Mouse (Mus musculus): ENCODE results near the gene Ms4a5.
"Not testable (repeated sequence)": the region's sequence is repeated elsewhere in the genome, so short reads cannot be mapped to it uniquely, and the experiment has no call there.

Gene Ms4a5

DNA sequence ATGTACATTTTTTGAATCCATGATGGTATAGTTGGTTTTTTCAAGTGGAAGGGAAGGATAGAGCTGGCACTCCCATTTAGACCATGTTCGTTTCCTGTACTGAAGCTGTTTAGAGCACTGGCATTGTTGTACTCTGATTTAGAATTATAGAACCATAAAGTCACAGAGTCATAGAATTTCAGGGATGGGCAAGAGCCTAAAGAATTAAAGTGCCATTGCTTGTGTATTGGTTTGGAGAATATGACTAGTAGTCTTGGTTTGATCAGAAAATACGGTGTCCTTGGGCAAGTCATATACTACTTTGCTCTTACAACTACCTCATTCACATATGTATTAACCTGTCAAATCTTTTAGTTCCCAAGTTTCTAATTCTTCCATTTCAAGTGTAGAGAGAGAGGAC lies at the start of gene Ms4a5:
Gene Ms4a5 (minus strand): TSS at position 101 of the 400 bp plus-strand sequence.
- no peak for DNase-seq (ENCODE audit: low spot score)

GRCm38 (mm10) chr19:11321123-11321522 lies 37.5 kb upstream of the Ms4a5 start:
- no peak for DNase-seq (ENCODE audit: low spot score)

DNA sequence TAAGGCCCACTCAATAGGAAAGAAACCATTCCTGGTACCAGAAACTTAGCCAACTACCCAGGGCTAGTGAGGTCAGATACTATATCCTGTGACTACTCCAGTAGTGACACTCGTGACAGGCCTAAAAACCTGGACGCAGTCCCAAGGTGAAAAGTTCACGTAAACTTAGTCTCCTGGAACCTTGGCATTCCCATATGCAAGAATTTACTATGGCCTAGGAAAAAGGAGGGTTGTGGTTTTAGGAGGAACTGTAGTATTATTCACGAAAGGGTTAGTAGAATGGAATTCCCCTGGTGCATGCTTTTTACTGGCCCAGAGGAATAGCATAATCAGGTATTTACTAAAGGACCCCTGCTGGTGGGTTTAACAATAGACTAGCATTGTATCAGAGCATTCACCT lies 33.1 kb upstream of the Ms4a5 start:
- DNase-seq (ENCODE audit: low spot score) = no peak

GRCm38 (mm10) chr19:11314354-11314753 lies 30.7 kb upstream of the Ms4a5 start, which contains the start of gene Ms4a14:
Gene Ms4a14 (minus strand): TSS chr19:11314454.
- DNase-seq (ENCODE audit: low spot score) = no peak

GRCm38 (mm10) chr19:11308888-11309287 lies 25.2 kb upstream of the Ms4a5 start:
- no peak for DNase-seq (ENCODE audit: low spot score)

GRCm38 (mm10) chr19:11299529-11299928 lies 15.9 kb upstream of the Ms4a5 start:
- DNase-seq (ENCODE audit: low spot score) = not testable (repeated sequence)

GRCm38 (mm10) chr19:11298939-11299338 lies 15.3 kb upstream of the Ms4a5 start:
- no peak for DNase-seq (ENCODE audit: low spot score)

DNA sequence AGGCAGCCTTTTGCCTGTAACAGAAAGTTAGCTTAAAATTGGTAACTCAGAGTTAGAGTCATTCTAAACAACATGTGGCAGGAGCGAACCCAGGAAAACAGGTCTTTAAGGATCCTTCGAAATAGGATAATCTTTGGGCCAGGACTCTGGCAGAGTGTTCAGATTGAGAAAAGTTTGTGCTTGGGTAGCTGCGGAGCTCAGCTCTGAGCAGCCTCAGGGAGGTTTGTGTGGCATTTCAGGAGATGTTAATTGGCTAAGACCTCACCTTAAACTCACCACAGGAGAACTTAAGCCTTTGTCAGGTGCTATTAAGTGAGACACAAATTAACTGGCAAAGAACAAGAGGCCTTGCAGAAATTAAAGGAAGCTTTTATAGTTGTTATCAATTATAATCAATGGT lies 9.9 kb upstream of the Ms4a5 start:
- not testable (repeated sequence) for DNase-seq (ENCODE audit: low spot score)

DNA sequence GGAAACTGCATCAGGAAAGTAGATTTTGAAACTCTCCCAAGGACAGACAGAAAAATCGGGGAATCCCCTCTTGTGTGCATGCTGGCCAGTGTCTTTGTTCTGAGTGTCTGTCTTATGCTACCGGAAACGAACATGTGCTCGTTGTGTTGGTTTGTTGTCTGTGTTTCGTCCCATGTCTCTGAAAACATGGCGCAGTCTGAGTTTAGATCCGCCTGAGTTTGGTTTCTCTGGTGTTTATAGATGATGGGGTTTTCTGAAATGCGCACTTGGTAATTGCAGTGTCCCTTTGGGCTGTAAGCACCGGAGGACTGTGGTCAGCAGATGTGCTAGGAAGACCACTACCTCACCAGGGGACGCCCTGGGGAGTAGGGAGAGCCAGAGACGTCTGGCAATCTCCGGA lies 9.3 kb upstream of the Ms4a5 start:
- no peak for DNase-seq (ENCODE audit: low spot score)

- DNase-seq (ENCODE audit: low spot score) = no peak
Observed at GRCm38 (mm10) chr19:11280223-11280622, 3.5 kb downstream of the Ms4a5 start.

- no peak for DNase-seq (ENCODE audit: low spot score)
Observed at GRCm38 (mm10) chr19:11276431-11276830, 7.2 kb downstream of the Ms4a5 start.

DNA sequence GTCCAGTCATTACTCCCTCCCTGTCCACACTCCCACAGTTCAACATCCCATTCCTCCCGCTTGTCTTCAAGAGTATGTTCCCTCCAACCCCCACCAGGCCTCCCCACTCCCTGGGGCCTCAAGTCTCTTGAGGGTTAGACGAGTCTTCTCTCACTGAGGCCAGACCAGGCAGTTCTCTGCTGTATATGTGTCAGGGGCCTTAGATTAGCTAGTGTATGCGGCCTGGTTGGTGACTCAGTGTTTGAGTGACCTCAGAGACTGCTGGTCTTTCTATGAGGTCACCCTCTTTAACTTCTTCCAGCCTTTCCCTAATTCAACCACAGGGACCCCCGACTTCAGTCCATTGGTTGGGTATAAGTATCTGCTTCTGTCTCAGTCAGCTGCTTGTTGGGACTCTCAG lies 16.7 kb downstream of the Ms4a5 start:
- DNase-seq (ENCODE audit: low spot score) = no peak

- no peak for DNase-seq (ENCODE audit: low spot score)
Observed at GRCm38 (mm10) chr19:11266052-11266845, 17.4 kb downstream of the Ms4a5 start, which contains the start of gene Ms4a1. Gene Ms4a1 (minus strand): TSS chr19:11266241.

- DNase-seq (ENCODE audit: low spot score) = no peak
Observed at GRCm38 (mm10) chr19:11264602-11265185, 19.0 kb downstream of the Ms4a5 start.

DNA sequence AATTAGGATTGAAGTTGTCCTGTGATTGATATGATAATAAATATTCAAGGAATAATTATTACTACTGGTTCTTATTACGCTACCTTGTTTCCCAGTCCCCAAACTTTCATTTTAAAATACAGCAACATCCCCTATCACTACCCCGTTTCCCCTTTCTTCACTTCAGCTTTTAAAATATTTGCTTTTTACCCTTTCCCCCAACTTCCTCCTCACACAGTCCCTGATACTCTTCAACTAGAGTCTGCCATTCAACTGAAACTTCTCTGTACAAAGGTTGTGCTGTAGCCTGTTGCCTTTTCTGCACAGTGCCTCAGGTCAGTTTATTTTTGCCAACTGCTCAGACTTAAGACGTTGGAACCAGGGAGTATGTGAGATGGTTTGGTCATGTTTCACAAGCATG lies 20.1 kb downstream of the Ms4a5 start:
- no peak for DNase-seq (ENCODE audit: low spot score)

DNA sequence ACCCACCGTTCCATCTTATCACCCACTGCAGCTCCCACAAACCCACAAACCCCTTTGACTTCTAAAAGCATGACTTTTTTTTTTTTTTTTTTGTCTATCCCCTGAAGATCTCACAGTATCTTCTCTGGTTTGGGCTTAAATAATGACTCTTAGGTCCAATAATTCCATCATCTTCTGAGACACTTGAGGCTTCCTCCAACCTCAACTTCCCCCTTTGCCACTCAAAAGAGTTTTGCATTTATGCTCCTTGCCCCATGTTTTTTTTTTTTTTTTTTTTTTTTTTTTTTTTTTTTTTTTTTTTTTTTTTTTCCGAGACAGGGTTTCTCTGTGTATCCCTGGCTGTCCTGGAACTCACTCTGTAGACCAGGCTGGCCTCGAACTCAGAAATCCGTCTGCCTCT lies 20.7 kb downstream of the Ms4a5 start:
- not testable (repeated sequence) for DNase-seq (ENCODE audit: low spot score)

- no peak for DNase-seq (ENCODE audit: low spot score)
Observed at GRCm38 (mm10) chr19:11261522-11261921, 22.2 kb downstream of the Ms4a5 start.

GRCm38 (mm10) chr19:11244230-11244629 lies 39.4 kb downstream of the Ms4a5 start:
- no peak for DNase-seq (ENCODE audit: low spot score)

DNA sequence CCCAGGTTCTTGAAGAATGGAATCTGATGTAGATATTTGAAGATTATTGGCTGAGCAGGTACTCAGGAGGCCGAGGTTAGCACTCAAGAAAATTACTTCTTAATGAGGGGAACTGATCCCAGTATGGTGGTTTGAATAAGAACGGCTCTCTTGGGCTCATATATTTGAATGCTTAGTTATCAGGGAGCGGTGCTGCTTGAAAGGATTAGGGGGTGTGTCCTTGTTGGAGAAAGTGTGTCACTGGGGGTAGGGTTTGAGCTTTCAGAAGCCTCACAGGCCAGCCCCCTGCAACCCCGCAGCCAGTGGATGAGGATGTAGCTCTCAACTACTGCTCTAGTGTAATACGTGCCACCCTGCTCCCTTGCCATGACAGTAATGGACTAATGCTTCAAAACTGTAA lies 41.1 kb downstream of the Ms4a5 start:
- DNase-seq (ENCODE audit: low spot score) = no peak

GRCm38 (mm10) chr19:11235820-11236219 lies 47.9 kb downstream of the Ms4a5 start:
- no peak for DNase-seq (ENCODE audit: low spot score)

GRCm38 (mm10) chr19:11234921-11235735 lies 48.5 kb downstream of the Ms4a5 start:
- DNase-seq (ENCODE audit: low spot score) = no peak

DNA sequence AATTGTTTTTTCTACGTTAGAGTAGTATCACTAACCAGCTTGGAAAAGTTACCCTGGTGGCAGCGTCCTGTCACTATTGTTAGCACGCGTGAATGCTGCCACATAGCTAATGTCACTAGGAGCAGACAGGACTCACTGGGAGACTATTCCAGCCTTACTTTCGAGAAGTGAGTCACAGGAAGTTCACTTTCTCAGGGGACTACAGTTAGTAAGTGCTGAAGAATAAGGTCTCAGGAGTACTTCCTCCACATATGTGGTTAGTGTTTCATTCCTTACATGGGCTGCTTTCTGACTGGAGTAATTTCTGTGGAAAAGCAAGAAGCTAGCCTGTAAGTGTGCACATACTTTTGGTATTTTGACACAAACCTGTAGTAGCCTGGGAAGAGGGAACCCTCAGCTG lies 49.4 kb downstream of the Ms4a5 start:
- no peak for DNase-seq (ENCODE audit: low spot score)

GRCm38 (mm10) chr19:11232348-11232747 lies 51.3 kb downstream of the Ms4a5 start, which contains the start of gene Ms4a12:
Gene Ms4a12 (minus strand): TSS chr19:11232448.
- DNase-seq (ENCODE audit: low spot score) = no peak

Data from urinary bladder, postnatal 14 days (tissue).